Mouse (Mus musculus): ENCODE measurements at regions not wholly inside any gene's neighbourhood (a gene's known extent, or its start where the extent isn't known, plus 50 kb on each side); places are given as distances from the start of the nearest gene placed in this dataset.

- DNase-seq (ENCODE audit: low read depth) = no peak
Measured at GRCm38 (mm10) chr10:38516636-38517035, 304.9 kb downstream of the Rfpl4b start.

All from naive thymus-derived CD4-positive, alpha-beta T cell, adult 2 months (primary cell).